Mouse (Mus musculus): Measurements from ENCODE around the gene Adam15.

DNA sequence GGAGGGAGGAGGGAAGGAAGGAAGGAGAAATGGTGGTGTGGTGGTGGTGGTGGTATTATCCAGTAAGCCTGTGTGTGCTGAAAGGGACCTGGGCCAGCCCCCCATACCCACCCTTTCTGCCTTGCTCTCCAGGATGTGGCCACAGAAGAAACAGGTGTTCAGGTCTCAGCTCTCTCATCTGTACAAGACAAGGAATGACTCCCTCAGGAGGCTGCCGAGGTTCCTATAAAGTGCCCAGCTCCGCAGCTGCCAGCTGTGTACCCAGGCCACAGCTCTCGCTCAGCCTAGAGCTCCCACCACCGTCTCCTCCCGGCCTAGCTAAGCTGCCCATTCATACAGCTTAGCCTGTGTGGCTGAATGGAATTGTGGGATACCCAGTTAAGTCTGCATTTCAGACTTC, 57.5 kb downstream of the Adam15 start:
- no peak for TF ChIP-seq CTCF (IDR thresholded peaks at IDR 0.05; ENCODE audit: insufficient read depth, low read depth, low read length)
- no peak for TF ChIP-seq POLR2A (IDR thresholded peaks at IDR 0.05; ENCODE audit: insufficient read depth, low read depth, low read length)

Measured in olfactory bulb, adult 2 months (tissue).